Comparison of ENCODE assay signal across 10 mouse cellular contexts in the genomic region with DNA sequence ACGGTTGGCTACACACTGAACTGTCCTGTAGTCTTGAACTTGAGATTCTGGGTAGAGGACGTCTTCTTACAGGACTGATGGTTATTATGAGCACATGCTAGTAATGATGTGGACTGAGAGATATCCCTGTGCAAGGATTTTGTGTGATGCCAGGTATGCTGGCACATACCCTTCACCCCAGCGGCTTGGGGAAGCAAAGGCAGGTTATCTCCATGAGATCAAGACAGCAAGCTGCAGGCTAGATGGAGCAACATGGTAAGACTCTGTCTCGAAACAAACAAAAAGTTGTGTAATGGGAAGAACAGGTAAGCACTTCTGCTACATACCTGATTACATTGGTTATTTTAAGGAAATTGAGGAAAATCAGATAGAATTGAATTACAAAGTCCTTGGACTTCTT. TPM values are rescaled to one million over a fixed set of nuclear protein-coding genes. Genes with fewer than 3 reads are reported as not detected.
DNase-seq lines count a peak whose midpoint lies in the region; ATAC-seq and TF ChIP-seq lines count a peak whose summit lies in the region.
"Had no signal": no experiment of that assay in that cellular context is flagged by ENCODE, and none has a peak within 500 bp of the region (broad histone marks: within the 10 kb centered on the region; RNA-seq: fewer than 3 reads in every experiment).

No protein-coding gene starts in this region.

- TF ChIP-seq CTCF in hindbrain, postnatal 0 days (IDR thresholded peaks at IDR 0.05; ENCODE audit: low read depth) = no peak

- H3K36me3 ChIP-seq in megakaryocyte, embryonic 14.5 days (replicated peaks; ENCODE audit: low read length) = peaks cover 3% of the 10 kb centered on the region
- no peaks in the 10 kb centered on the region for H3K36me3 ChIP-seq in hindbrain, postnatal 0 days (ENCODE audit: insufficient read depth, low read length)
- peaks cover 4% of the 10 kb centered on the region; the same call in 1 of the 2 replicates for H3K36me3 ChIP-seq in neural tube, embryonic 13.5 days

- peaks cover 43% of the 10 kb centered on the region for H3K4me1 ChIP-seq in megakaryocyte, embryonic 14.5 days
- H3K4me1 ChIP-seq in hindbrain, postnatal 0 days (ENCODE audit: insufficient read depth, low read length) = peaks cover 10% of the 10 kb centered on the region; the same call in 1 of the 2 replicates
- peaks cover 37% of the 10 kb centered on the region for H3K4me1 ChIP-seq in neural tube, embryonic 13.5 days (replicated peaks)

- H3K27me3 ChIP-seq in megakaryocyte, embryonic 14.5 days (replicated peaks) = no peaks in the 10 kb centered on the region
- H3K27me3 ChIP-seq in hindbrain, postnatal 0 days (ENCODE audit: insufficient read depth, low read length) = no peaks in the 10 kb centered on the region
- H3K27me3 ChIP-seq in neural tube, embryonic 13.5 days = no peaks in the 10 kb centered on the region

- no peaks in the 10 kb centered on the region for H3K9me3 ChIP-seq in megakaryocyte, embryonic 14.5 days
- H3K9me3 ChIP-seq in hindbrain, postnatal 0 days (ENCODE audit: low read length) = no peaks in the 10 kb centered on the region
- no peaks in the 10 kb centered on the region for H3K9me3 ChIP-seq in neural tube, embryonic 13.5 days

- no peak for ATAC-seq in megakaryocyte, adult 5-6 weeks (ENCODE audit: poor library complexity, severe bottlenecking)
- ATAC-seq in hindbrain, postnatal 0 days = no peak
- ATAC-seq in neural tube, embryonic 13.5 days (ENCODE audit: low read depth) = no peak

- no peak overlapping the region for H3K9ac ChIP-seq in hindbrain, postnatal 0 days (replicated peaks; ENCODE audit: low read length)
- peak overlapping the region; percentile 6; the same call in 1 of the 2 replicates for H3K9ac ChIP-seq in neural tube, embryonic 13.5 days

- intact Hi-C loops in heart, postnatal 25 days (cut with DNase I) = no loop called here

- peak overlapping the region; percentile 38 for H3K4me3 ChIP-seq in megakaryocyte, embryonic 14.5 days (replicated peaks)
- H3K4me3 ChIP-seq in hindbrain, postnatal 0 days (ENCODE audit: low read length) = no peak overlapping the region
- H3K4me3 ChIP-seq in neural tube, embryonic 13.5 days = no peak overlapping the region

- no peak overlapping the region for H3K27ac ChIP-seq in hindbrain, postnatal 0 days
- no peak overlapping the region for H3K27ac ChIP-seq in neural tube, embryonic 13.5 days (replicated peaks)

- DNase-seq in heart, adult 11 months = peak; percentile 37
- no peak for DNase-seq in heart, postnatal 25 days (ENCODE audit: low spot score)
- no peak for DNase-seq in hindbrain, postnatal 0 days (ENCODE audit: low spot score)
- no peak for DNase-seq in embryo, embryonic 10.5 days (ENCODE audit: low spot score)
- no peak for DNase-seq in right cerebral cortex, postnatal 36 days (ENCODE audit: low spot score in 2 of 2)
- DNase-seq: cerebellum, postnatal 36 days; retina, postnatal 1 day had no signal

- peak overlapping the region; percentile 93 for H3K4me2 ChIP-seq in hindbrain, postnatal 0 days (ENCODE audit: low read depth, low read length)
- peak overlapping the region; percentile 21 for H3K4me2 ChIP-seq in neural tube, embryonic 13.5 days

- WGBS in hindbrain, postnatal 0 days = 85% methylated on average over 4 of the region's 4 CpGs
- WGBS in neural tube, embryonic 13.5 days = 87% methylated on average over 4 of the region's 4 CpGs

RNA-seq across cellular contexts. Expression of a gene that starts 2.1 kb away (rescaled TPM):
- total RNA-seq in heart, postnatal 25 days (2021) = 10 to 100 TPM; 57.5 to 59.3 TPM
- polyA plus RNA-seq in megakaryocyte, embryonic 14.5 days (2012; ENCODE audit: insufficient read depth, low replicate concordance) = 266 and 594 TPM in 2 replicates
- total RNA-seq in megakaryocyte, adult 5-6 weeks (2015) = 19.6 and 20.9 TPM in 2 replicates
- 9.3 and 24.0 TPM in 2 replicates for total RNA-seq in megakaryocyte, adult 5-6 weeks (2017)
- 119 and 142 TPM in 2 replicates for total RNA-seq in hindbrain, postnatal 0 days (2014; rRNA removed)
- polyA plus RNA-seq in hindbrain, postnatal 0 days (2015; fragmentation: Nextera tagmentation; extraction: Ambion mirVana) = 117 and 118 TPM in 2 replicates
- 79.6 and 90.6 TPM in 2 replicates for polyA plus RNA-seq in neural tube, embryonic 13.5 days (2015; fragmentation: Nextera tagmentation; extraction: Ambion mirVana)
